24 mouse cellular contexts compared by ENCODE assay signal in the genomic region with DNA sequence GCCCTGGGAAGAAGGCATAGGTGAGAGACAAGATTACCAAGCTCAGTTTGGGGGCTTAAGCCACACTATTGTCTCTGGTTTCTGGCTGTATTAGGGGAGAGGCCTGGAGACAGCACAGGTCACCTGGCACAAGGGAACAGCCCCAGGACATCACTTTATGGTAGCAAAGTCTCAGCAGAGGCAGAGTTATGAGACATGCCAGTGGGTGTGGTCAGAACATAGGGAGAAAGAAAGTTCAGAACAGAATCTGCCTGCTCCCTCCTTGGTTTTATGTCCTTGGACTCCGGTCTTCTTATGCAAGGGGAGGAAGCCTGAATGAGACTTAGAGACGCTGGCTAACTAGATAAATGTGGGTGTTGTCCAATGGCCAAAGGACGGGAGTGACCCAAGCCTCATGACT. TPM values are rescaled to one million over a fixed set of nuclear protein-coding genes. Genes with fewer than 3 reads are reported as not detected.
DNase-seq lines count a peak whose midpoint lies in the region; ATAC-seq and TF ChIP-seq lines count a peak whose summit lies in the region.
"Had no signal": no experiment of that assay in that cellular context is flagged by ENCODE, and none has a peak within 500 bp of the region (broad histone marks: within the 10 kb centered on the region; RNA-seq: fewer than 3 reads in every experiment).

No protein-coding gene starts in this region.

- in situ Hi-C loops in CH12.LX (cut with MboI; ENCODE audit: low pct_ligation_motif_present, low pct_unique_long_range_greater_than_20kb, low sequenced_read_pairs): no loop called here

- H3K9ac ChIP-seq in CH12.LX (ENCODE audit: insufficient read depth, low read depth): no peak overlapping the region
- no peak overlapping the region for H3K9ac ChIP-seq in ES-Bruce4 (ENCODE audit: low read depth, poor library complexity, severe bottlenecking)
- H3K9ac ChIP-seq in intestine, postnatal 0 days (ENCODE audit: low read depth, low read length): 0 out of 2 replicates have a peak overlapping the region, but pooled peaks have one; percentile 7
- no peak overlapping the region for H3K9ac ChIP-seq in stomach, postnatal 0 days (ENCODE audit: low read length)
- H3K9ac ChIP-seq: embryonic facial prominence, embryonic 12.5 days; embryonic facial prominence, embryonic 15.5 days; forebrain, postnatal 0 days; hindbrain, embryonic 13.5 days had no signal

- peaks cover 17 to 58% of the 10 kb centered on the region in 2 experiments for H3K4me1 ChIP-seq in CH12.LX (ENCODE audit: control insufficient read depth in 1 of 2, insufficient read depth in 2 of 2)
- H3K4me1 ChIP-seq in ES-Bruce4 (ENCODE audit: control insufficient read depth, insufficient read depth, low read length): peaks cover 12% of the 10 kb centered on the region
- peaks cover 8% of the 10 kb centered on the region; the same call in 1 of the 2 replicates for H3K4me1 ChIP-seq in intestine, postnatal 0 days (replicated peaks; ENCODE audit: control insufficient read depth, insufficient read depth, low read length)
- H3K4me1 ChIP-seq in stomach, postnatal 0 days (replicated peaks; ENCODE audit: control insufficient read depth, insufficient read depth): no peaks in the 10 kb centered on the region
- H3K4me1 ChIP-seq: embryonic facial prominence, embryonic 12.5 days; embryonic facial prominence, embryonic 15.5 days; hindbrain, embryonic 13.5 days had no signal

- H3K79me2 ChIP-seq in CH12.LX (replicated peaks; ENCODE audit: control insufficient read depth, extremely low read depth, insufficient read depth, poor library complexity, severe bottlenecking): peaks cover 71% of the 10 kb centered on the region

- H3K27ac ChIP-seq in CH12.LX (ENCODE audit: insufficient read depth, low read depth) (0 out of 2 replicates have a peak overlapping the region, but pooled peaks have one; percentile 1), ES-Bruce4 (ENCODE audit: insufficient read depth, low read length) (peak overlapping the region; percentile 48; the same call in 1 of the 2 replicates)
- H3K27ac ChIP-seq in intestine, postnatal 0 days (ENCODE audit: low read depth, low read length): peak overlapping the region; percentile 88
- H3K27ac ChIP-seq in stomach, postnatal 0 days (replicated peaks): no peak overlapping the region
- H3K27ac ChIP-seq: embryonic facial prominence, embryonic 12.5 days; embryonic facial prominence, embryonic 15.5 days; gastrocnemius, adult 2 months; hindbrain, embryonic 10.5 days; hindbrain, embryonic 13.5 days; hindbrain, postnatal 0 days had no signal

- TF ChIP-seq POLR2A in CH12.LX (IDR thresholded peaks at IDR 0.05; ENCODE audit: low read depth, low read length): no peak
- no peak for TF ChIP-seq POLR2A in ES-Bruce4 (IDR thresholded peaks at IDR 0.05; ENCODE audit: insufficient read depth, low read length)

- no peaks in the 10 kb centered on the region for H3K9me3 ChIP-seq in CH12.LX (replicated peaks; ENCODE audit: low read length)
- H3K9me3 ChIP-seq in ES-Bruce4 (replicated peaks; ENCODE audit: control insufficient read depth, insufficient read depth, low read length, poor library complexity, severe bottlenecking): no peaks in the 10 kb centered on the region
- H3K9me3 ChIP-seq in intestine, postnatal 0 days (ENCODE audit: control insufficient read depth): no peaks in the 10 kb centered on the region
- no peaks in the 10 kb centered on the region for H3K9me3 ChIP-seq in stomach, postnatal 0 days (ENCODE audit: control insufficient read depth, low read length)
- H3K9me3 ChIP-seq: embryonic facial prominence, embryonic 12.5 days; embryonic facial prominence, embryonic 15.5 days; hindbrain, embryonic 10.5 days; hindbrain, embryonic 13.5 days had no signal

- peak; percentile 86 for ATAC-seq in intestine, postnatal 0 days
- peak; percentile 2; the same call in 1 of the 2 replicates for ATAC-seq in stomach, postnatal 0 days (ENCODE audit: low FRiP score, low TSS enrichment)
- ATAC-seq: forebrain, embryonic 14.5 days; forebrain, postnatal 0 days; hindbrain, postnatal 0 days; inflammation-experienced regulatory T-cells, adult 6 months had no signal

- TF ChIP-seq CTCF in CH12.LX (conservative IDR thresholded peaks at IDR 0.05 in 1 of 2, IDR thresholded peaks at IDR 0.05 in 1 of 2; ENCODE audit: low read depth in 2 of 2, low read length in 2 of 2): no peak
- no peak for TF ChIP-seq CTCF in ES-Bruce4 (IDR thresholded peaks at IDR 0.05; ENCODE audit: low read depth, low read length)
- no peak for TF ChIP-seq CTCF in intestine, postnatal 0 days (IDR thresholded peaks at IDR 0.05; ENCODE audit: low read depth)
- no peak for TF ChIP-seq CTCF in stomach, postnatal 0 days (IDR thresholded peaks at IDR 0.05; ENCODE audit: low read depth)

- H3K4me3 ChIP-seq in CH12.LX (replicated peaks in 1 of 3; ENCODE audit: low read depth in 2 of 3, low read length in 2 of 3, poor library complexity in 1 of 3) (no peak overlapping the region), ES-Bruce4 (ENCODE audit: low read depth, low read length) (no peak overlapping the region)
- H3K4me3 ChIP-seq in intestine, postnatal 0 days (ENCODE audit: low read depth, low read length): no peak overlapping the region
- H3K4me3 ChIP-seq in stomach, postnatal 0 days (ENCODE audit: low read depth, low read length): no peak overlapping the region
- H3K4me3 ChIP-seq: embryonic facial prominence, embryonic 12.5 days; embryonic facial prominence, embryonic 15.5 days; gastrocnemius, adult 2 months; hindbrain, embryonic 10.5 days; hindbrain, embryonic 13.5 days had no signal

- TF ChIP-seq EP300 in CH12.LX (IDR thresholded peaks at IDR 0.05; ENCODE audit: low read length) (no peak), ES-Bruce4 (IDR thresholded peaks at IDR 0.05; ENCODE audit: insufficient read depth, low read depth, low read length) (no peak)
- TF ChIP-seq EP300 in stomach, postnatal 0 days (optimal IDR thresholded peaks at IDR 0.05): no peak

- H3K36me3 ChIP-seq in CH12.LX (replicated peaks in 1 of 2; ENCODE audit: control insufficient read depth in 1 of 2, insufficient read depth in 1 of 2, low read length in 1 of 2) (peaks cover 62 to 91% of the 10 kb centered on the region in 2 experiments), ES-Bruce4 (ENCODE audit: control insufficient read depth, insufficient read depth, low read length, poor library complexity, severe bottlenecking) (peaks cover 4% of the 10 kb centered on the region; the same call in 1 of the 2 replicates)
- peaks cover 19% of the 10 kb centered on the region for H3K36me3 ChIP-seq in intestine, postnatal 0 days (ENCODE audit: control insufficient read depth, insufficient read depth)
- no peaks in the 10 kb centered on the region for H3K36me3 ChIP-seq in stomach, postnatal 0 days (ENCODE audit: control insufficient read depth, insufficient read depth, low read length)
- H3K36me3 ChIP-seq: embryonic facial prominence, embryonic 12.5 days; embryonic facial prominence, embryonic 15.5 days; hindbrain, embryonic 13.5 days had no signal

- H3K27me3 ChIP-seq in CH12.LX (replicated peaks) (no peaks in the 10 kb centered on the region), ES-Bruce4 (ENCODE audit: control insufficient read depth, insufficient read depth, low read length, poor library complexity, severe bottlenecking) (no peaks in the 10 kb centered on the region)
- no peaks in the 10 kb centered on the region for H3K27me3 ChIP-seq in intestine, postnatal 0 days (replicated peaks; ENCODE audit: control insufficient read depth, insufficient read depth, low read length)
- H3K27me3 ChIP-seq in stomach, postnatal 0 days (ENCODE audit: control insufficient read depth, insufficient read depth, low read length): no peaks in the 10 kb centered on the region
- H3K27me3 ChIP-seq: embryonic facial prominence, embryonic 12.5 days; embryonic facial prominence, embryonic 15.5 days; hindbrain, embryonic 13.5 days had no signal

- dilution Hi-C loops in CH12.LX (cut with MboI; ENCODE audit: extremely low pct_ligation_motif_present, extremely low pct_unique_long_range_greater_than_20kb, low sequenced_read_pairs): no loop called here

- no peak overlapping the region for H3K4me2 ChIP-seq in CH12.LX (ENCODE audit: insufficient read depth, low read depth, poor library complexity, severe bottlenecking)
- H3K4me2 ChIP-seq in intestine, postnatal 0 days (replicated peaks; ENCODE audit: low read depth): 0 out of 2 replicates have a peak overlapping the region, but pooled peaks have one; percentile 9
- H3K4me2 ChIP-seq in stomach, postnatal 0 days (replicated peaks; ENCODE audit: low read depth): no peak overlapping the region
- H3K4me2 ChIP-seq: embryonic facial prominence, embryonic 12.5 days; embryonic facial prominence, embryonic 15.5 days; heart, embryonic 11.5 days; hindbrain, embryonic 13.5 days had no signal

- 42% methylated on average over 3 of the region's 3 CpGs for WGBS in intestine, postnatal 0 days
- WGBS in stomach, postnatal 0 days: 71% methylated on average over 3 of the region's 3 CpGs

- no peak for TF ChIP-seq RAD21 in CH12.LX (IDR thresholded peaks at IDR 0.05; ENCODE audit: low read depth, low read length)

- peak; percentile 36 for DNase-seq in CH12.LX (ENCODE audit: extremely low read depth)
- DNase-seq in stomach, postnatal 0 days (ENCODE audit: low spot score): no peak
- no peak for DNase-seq in thymus, postnatal 10 days (ENCODE audit: low spot score in 2 of 2)
- DNase-seq in spleen, postnatal 4 days (ENCODE audit: low spot score in 2 of 2): no peak
- no peak for DNase-seq in heart, postnatal 4 days
- DNase-seq: adrenal gland, adult 8-10 months; adrenal gland, postnatal 25 days; cerebellum, adult 18-20 months; cerebellum, adult 9-11 months; cerebellum, postnatal 25 days; forebrain, postnatal 0 days; gastrocnemius, adult 2 months; gastrocnemius, postnatal 14 days; heart, adult 11 months had no signal

TF ChIP-seq in CH12.LX, 34 proteins besides CTCF, POLR2A, EP300 and RAD21 (continues in another document):
- no peak for TF ChIP-seq UBTF (IDR thresholded peaks at IDR 0.05; ENCODE audit: low read depth, low read length)

RNA-seq across cellular contexts. Expression of a gene that starts 18.0 kb away (rescaled TPM):
- total RNA-seq in CH12.LX (2012; rRNA removed) (67.8 and 76.2 TPM in 2 replicates), CH12.LX (2014; rRNA removed) (34.9 and 36.1 TPM in 2 replicates)
- polyA plus RNA-seq in CH12.LX (2012; ENCODE audit: insufficient read length, low read depth) (134 and 137 TPM in 2 replicates), ES-Bruce4 (2011; ENCODE audit: insufficient read depth, insufficient read length, low read depth, missing spikeins) (33.2 and 42.6 TPM in 2 replicates)
- 29.9 and 30.3 TPM in 2 replicates for polyA plus RNA-seq in intestine, postnatal 0 days (2015; fragmentation: Nextera tagmentation; extraction: Ambion mirVana)
- polyA plus RNA-seq in stomach, postnatal 0 days (2015; fragmentation: Nextera tagmentation; extraction: Ambion mirVana): 14.7 and 15.5 TPM in 2 replicates
- total RNA-seq in heart, postnatal 4 days (2021): 10 to 100 TPM; 29.5 to 33.7 TPM

RNA-seq across cellular contexts. Expression of a gene that starts 42.4 kb away (rescaled TPM):
- total RNA-seq in CH12.LX (2012; rRNA removed): 0.25 TPM in 1 of 2 replicates, not detected in the other
- total RNA-seq in CH12.LX (2014; rRNA removed): not detected in 2 replicates
- 0.63 and 0.90 TPM in 2 replicates for polyA plus RNA-seq in CH12.LX (2012; ENCODE audit: insufficient read length, low read depth)
- 50.8 and 52.4 TPM in 2 replicates for polyA plus RNA-seq in ES-Bruce4 (2011; ENCODE audit: insufficient read depth, insufficient read length, low read depth, missing spikeins)
- 6,664 and 6,785 TPM in 2 replicates for polyA plus RNA-seq in intestine, postnatal 0 days (2015; fragmentation: Nextera tagmentation; extraction: Ambion mirVana)
- polyA plus RNA-seq in stomach, postnatal 0 days (2015; fragmentation: Nextera tagmentation; extraction: Ambion mirVana): 185 and 206 TPM in 2 replicates
- 100 to 1,000 TPM; 153 to 177 TPM for total RNA-seq in heart, postnatal 4 days (2021)

Comparison
In these comparisons a context has a peak if more than half of its experiments do, and no peak if none do; other contexts are left out.
1. RNA of a gene that starts 42.4 kb away (polyA plus RNA-seq): 6,664 to 6,785 TPM in intestine, postnatal 0 days, 185 to 206 TPM in stomach, postnatal 0 days and 50.8 to 52.4 TPM in ES-Bruce4; 0.63 to 0.90 TPM in CH12.LX; every median in the first group is over 10 times any median in the second.